Mouse (Mus musculus) cerebellum, postnatal 10 days (tissue): ENCODE results near the gene Cep57l1.

Experiments
- DNase-seq, 2 experiments: peaks; one replicate each; pipeline ENCODE4 v3.0.0; 2021; ENCODE audit warnings: mixed read lengths in 2 of 2

The Cep57l1 gene

GRCm38 (mm10) chr10:41733214-41733613, 76.5 kb downstream of the Cep57l1 start:
- DNase-seq = no peak

- DNase-seq = no peak
Observed at GRCm38 (mm10) chr10:41731932-41732331, 77.7 kb downstream of the Cep57l1 start.

GRCm38 (mm10) chr10:41730746-41731145, 78.9 kb downstream of the Cep57l1 start:
- DNase-seq = no peak

GRCm38 (mm10) chr10:41726215-41726614, 83.5 kb downstream of the Cep57l1 start:
- no peak for DNase-seq

GRCm38 (mm10) chr10:41719587-41719986, 90.1 kb downstream of the Cep57l1 start:
- DNase-seq = no peak

- DNase-seq = peak; percentile 15
Observed at GRCm38 (mm10) chr10:41716029-41716897, 93.4 kb downstream of the Cep57l1 start, which contains the start of gene Ccdc162. Gene Ccdc162 (minus strand): TSS chr10:41716634.

- DNase-seq = peak; percentile 23 to 28
Observed at GRCm38 (mm10) chr10:41715557-41715956, 94.1 kb downstream of the Cep57l1 start.

- DNase-seq = no peak
Observed at GRCm38 (mm10) chr10:41711467-41711866, 98.2 kb downstream of the Cep57l1 start.

- no peak for DNase-seq
Observed at GRCm38 (mm10) chr10:41710773-41711172, 98.9 kb downstream of the Cep57l1 start.

GRCm38 (mm10) chr10:41709341-41709740, 100.3 kb downstream of the Cep57l1 start:
- DNase-seq = no peak

- no peak for DNase-seq
Observed at GRCm38 (mm10) chr10:41699669-41700068, 110.0 kb downstream of the Cep57l1 start.

- DNase-seq = no peak
Observed at GRCm38 (mm10) chr10:41697040-41697439, 112.6 kb downstream of the Cep57l1 start.

- no peak for DNase-seq
Observed at GRCm38 (mm10) chr10:41690978-41691377, 118.7 kb downstream of the Cep57l1 start.

GRCm38 (mm10) chr10:41689941-41690887, 119.5 kb downstream of the Cep57l1 start:
- peak; percentile 85 to 91 for DNase-seq

- no peak for DNase-seq
Observed at GRCm38 (mm10) chr10:41684548-41684996, 125.1 kb downstream of the Cep57l1 start.

- DNase-seq = peak; percentile 92 to 95
Observed at GRCm38 (mm10) chr10:41682546-41683393, 126.9 kb downstream of the Cep57l1 start.

- peak; percentile 98 for DNase-seq
Observed at GRCm38 (mm10) chr10:41678746-41679360, 130.8 kb downstream of the Cep57l1 start.

- DNase-seq = peak in 1 of 2 experiments; percentile 35
Observed at GRCm38 (mm10) chr10:41677396-41677795, 132.3 kb downstream of the Cep57l1 start.

- peak; percentile 34 to 42 for DNase-seq
Observed at GRCm38 (mm10) chr10:41676661-41677061, 133.0 kb downstream of the Cep57l1 start.

GRCm38 (mm10) chr10:41675842-41676571, 133.7 kb downstream of the Cep57l1 start:
- no peak for DNase-seq

- no peak for DNase-seq
Observed at GRCm38 (mm10) chr10:41675243-41675642, 134.4 kb downstream of the Cep57l1 start.
